Mouse (Mus musculus) intestine, embryonic 16.5 days (tissue): ENCODE results near the gene Sh3d19. TPM values are rescaled to one million over a fixed set of nuclear protein-coding genes. Genes with fewer than 3 reads are reported as not detected.

ENCODE experiments used
- ATAC-seq: fragments of 200-750 bp; cut with Nextera tagmentation; 2 replicates; pipeline ENCODE4 v1.8.0; 2017; ENCODE audit warnings: moderate TSS enrichment, moderate library complexity
- H3K27ac ChIP-seq: fragments of 300-500 bp; sonication (generic); 2 replicates; pipeline ENCODE4 v1.5.1; 2014; ENCODE audit warnings: mild to moderate bottlenecking, low read length
- H3K27me3 ChIP-seq: fragments of 300-500 bp; sonication (generic); replicated peaks from 2 replicates; pipeline ENCODE4 v1.6.1; 2014; ENCODE audit warnings: low read length, control low read depth, mixed read lengths; ENCODE audit not compliant: control insufficient read depth, insufficient read depth
- H3K36me3 ChIP-seq: fragments of 300-500 bp; sonication (generic); 2 replicates; pipeline ENCODE4 v1.6.1; 2014; ENCODE audit warnings: low read length, control low read depth; ENCODE audit not compliant: control insufficient read depth, insufficient read depth
- H3K4me1 ChIP-seq: fragments of 300-500 bp; sonication (generic); 2 replicates; pipeline ENCODE4 v1.6.1; 2014; ENCODE audit warnings: low read length, control low read depth, mixed read lengths; ENCODE audit not compliant: control insufficient read depth, insufficient read depth
- H3K4me2 ChIP-seq: fragments of 300-500 bp; sonication (generic); 2 replicates; pipeline ENCODE4 v1.6.1; 2014; ENCODE audit warnings: low read depth, low read length, control low read depth
- H3K4me3 ChIP-seq: fragments of 300-500 bp; sonication (generic); 2 replicates; pipeline ENCODE4 v1.5.1; 2014; ENCODE audit warnings: mild to moderate bottlenecking, low read length
- H3K9ac ChIP-seq: fragments of 300-500 bp; sonication (generic); 2 replicates; pipeline ENCODE4 v1.6.1; 2014; ENCODE audit warnings: low read depth, low read length
- H3K9me3 ChIP-seq: fragments of 300-500 bp; sonication (generic); 2 replicates; pipeline ENCODE4 v1.6.1; 2016; ENCODE audit warnings: low read length, control low read depth; ENCODE audit not compliant: control insufficient read depth
- WGBS: fragments of 180-500 bp; shearing (Covaris S2); extraction: QIAGEN DNeasy Blood & Tissue Kit; methylation state at CpG from one replicate; pipeline ENCODE4 v1.1.7; 2014; 5-methylcytosine and 5-hydroxymethylcytosine counted together
- polyA plus RNA-seq: library from polyadenylated mRNA; unstranded; fragments of >200 nt; fragmentation: Nextera tagmentation; extraction: Ambion mirVana; gene quantifications from 2 replicates; pipeline ENCODE4 v1.2.1, GENCODE M21; 2015

Sh3d19 gene
- polyA plus RNA-seq, 1 experiment from 2014 or later = 27.5 TPM

GRCm38 (mm10) chr3:86070799-86071198 is 99.9 kb downstream of the Sh3d19 start:
- Histone ChIP-seq H3K9me3 (no peaks in the 10 kb centered on the region), H3K9ac (no peak overlapping the region), H3K4me2 (no peak overlapping the region), H3K4me3 (no peak overlapping the region), H3K4me1 (no peaks in the 10 kb centered on the region), H3K27ac (no peak overlapping the region), H3K27me3 (no peaks in the 10 kb centered on the region), H3K36me3 (no peaks in the 10 kb centered on the region)
- no peak for ATAC-seq
- 89% methylated on average over 7 of the region's 7 CpGs for WGBS

DNA sequence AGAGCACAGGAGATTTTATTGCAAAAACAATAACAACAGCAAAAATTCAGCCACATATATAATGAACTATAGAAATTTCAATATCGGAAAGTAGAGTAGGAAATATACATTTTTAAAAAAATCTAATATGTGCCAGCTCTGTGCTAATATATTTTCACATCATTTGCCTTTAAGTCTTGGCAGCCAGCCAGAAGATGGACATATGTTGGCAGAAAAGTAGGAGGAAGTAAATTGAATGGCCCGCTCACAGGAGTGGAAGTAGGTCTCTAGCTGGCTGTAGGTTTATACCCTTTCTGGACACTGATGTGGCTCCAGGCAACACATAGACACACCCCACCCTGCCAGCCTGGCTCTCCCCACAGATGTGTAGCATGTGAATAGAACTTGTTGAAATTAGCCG is 101.2 kb downstream of the Sh3d19 start:
- Histone ChIP-seq H3K9ac (no peak overlapping the region), H3K9me3 (no peaks in the 10 kb centered on the region), H3K27ac (no peak overlapping the region), H3K4me1 (no peaks in the 10 kb centered on the region), H3K4me3 (no peak overlapping the region), H3K4me2 (no peak overlapping the region), H3K27me3 (no peaks in the 10 kb centered on the region), H3K36me3 (no peaks in the 10 kb centered on the region)
- no peak for ATAC-seq
- 64% methylated on average over 3 of the region's 3 CpGs for WGBS

GRCm38 (mm10) chr3:86072889-86073288 is 102.0 kb downstream of the Sh3d19 start:
- H3K27ac ChIP-seq = no peak overlapping the region
- WGBS = 76% methylated on average over 5 of the region's 5 CpGs
- ATAC-seq = no peak
- no peaks in the 10 kb centered on the region for H3K9me3 ChIP-seq
- no peak overlapping the region for H3K4me2 ChIP-seq
- no peaks in the 10 kb centered on the region for H3K4me1 ChIP-seq
- H3K9ac ChIP-seq = no peak overlapping the region
- no peaks in the 10 kb centered on the region for H3K36me3 ChIP-seq
- H3K4me3 ChIP-seq = no peak overlapping the region
- H3K27me3 ChIP-seq = no peaks in the 10 kb centered on the region

DNA sequence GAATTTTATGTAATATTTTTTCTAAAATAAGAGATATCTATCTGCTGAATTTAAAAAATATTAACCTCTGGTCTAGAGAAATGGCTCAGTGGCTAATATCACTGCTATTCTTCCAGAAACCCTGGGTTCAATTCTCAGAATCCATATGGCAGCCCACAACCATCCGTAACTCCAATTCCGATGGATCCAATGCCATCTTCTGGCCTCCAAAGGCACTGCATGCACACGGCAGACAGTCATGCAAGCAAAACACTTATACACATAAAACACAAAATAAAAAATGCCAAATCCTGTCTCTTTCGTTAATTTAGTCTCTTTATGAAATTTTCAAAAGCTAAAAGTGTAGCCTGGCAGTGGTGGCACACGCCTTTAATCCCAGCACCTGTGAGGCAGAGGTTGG is 104.7 kb downstream of the Sh3d19 start:
- Histone ChIP-seq H3K36me3 (no peaks in the 10 kb centered on the region), H3K9ac (no peak overlapping the region), H3K27me3 (no peaks in the 10 kb centered on the region), H3K4me3 (no peak overlapping the region), H3K4me1 (no peaks in the 10 kb centered on the region), H3K27ac (no peak overlapping the region), H3K4me2 (no peak overlapping the region), H3K9me3 (no peaks in the 10 kb centered on the region)
- ATAC-seq = no peak
- WGBS = 93% methylated on average over 5 of the region's 5 CpGs

GRCm38 (mm10) chr3:86076511-86077283 is 105.8 kb downstream of the Sh3d19 start:
- H3K27me3 ChIP-seq = no peaks in the 10 kb centered on the region
- peak; percentile 60; the same call in 1 of the 2 replicates for ATAC-seq
- no peak overlapping the region for H3K4me3 ChIP-seq
- H3K9ac ChIP-seq = no peak overlapping the region
- H3K4me2 ChIP-seq = no peak overlapping the region
- H3K27ac ChIP-seq = no peak overlapping the region
- H3K36me3 ChIP-seq = no peaks in the 10 kb centered on the region
- WGBS = 81% methylated on average over 14 of the region's 14 CpGs
- no peaks in the 10 kb centered on the region for H3K9me3 ChIP-seq
- H3K4me1 ChIP-seq = no peaks in the 10 kb centered on the region

GRCm38 (mm10) chr3:86083051-86083450 is 112.1 kb downstream of the Sh3d19 start:
- Histone ChIP-seq H3K27ac (no peak overlapping the region), H3K4me2 (no peak overlapping the region), H3K27me3 (no peaks in the 10 kb centered on the region), H3K4me1 (no peaks in the 10 kb centered on the region), H3K36me3 (peaks cover 7% of the 10 kb centered on the region), H3K9ac (no peak overlapping the region), H3K9me3 (no peaks in the 10 kb centered on the region), H3K4me3 (no peak overlapping the region)
- no peak for ATAC-seq
- WGBS = 91% methylated on average over 8 of the region's 8 CpGs

GRCm38 (mm10) chr3:86085001-86085400 is 114.1 kb downstream of the Sh3d19 start:
- Histone ChIP-seq H3K27ac (no peak overlapping the region), H3K4me2 (no peak overlapping the region), H3K27me3 (no peaks in the 10 kb centered on the region), H3K9ac (no peak overlapping the region), H3K4me3 (no peak overlapping the region), H3K4me1 (no peaks in the 10 kb centered on the region), H3K9me3 (no peaks in the 10 kb centered on the region), H3K36me3 (peaks cover 11% of the 10 kb centered on the region)
- 91% methylated on average over 19 of the region's 19 CpGs for WGBS
- ATAC-seq = no peak

DNA sequence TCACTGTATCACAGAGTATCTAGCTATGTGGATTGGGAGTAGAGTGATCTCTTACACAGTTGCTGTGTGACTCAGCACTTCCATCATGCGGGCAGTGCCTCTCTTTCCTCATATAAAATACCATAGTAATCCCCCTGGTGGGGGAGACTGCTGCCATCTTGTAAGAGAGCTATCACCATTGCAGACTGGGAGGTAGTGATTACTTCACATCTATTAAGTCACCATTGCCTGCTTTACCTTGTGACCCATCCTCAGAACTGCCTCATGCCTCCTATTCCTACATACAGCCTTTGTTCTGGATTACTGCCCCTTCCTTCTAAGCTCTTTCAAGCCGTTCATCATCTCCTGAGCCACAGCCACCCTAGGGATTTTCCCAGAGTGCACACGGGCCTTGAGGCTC is 117.0 kb downstream of the Sh3d19 start:
- 80% methylated on average over 3 of the region's 3 CpGs for WGBS
- no peaks in the 10 kb centered on the region for H3K9me3 ChIP-seq
- H3K4me2 ChIP-seq = no peak overlapping the region
- no peaks in the 10 kb centered on the region for H3K27me3 ChIP-seq
- H3K9ac ChIP-seq = no peak overlapping the region
- ATAC-seq = no peak
- peaks cover 11% of the 10 kb centered on the region for H3K36me3 ChIP-seq
- no peaks in the 10 kb centered on the region for H3K4me1 ChIP-seq
- H3K27ac ChIP-seq = no peak overlapping the region
- no peak overlapping the region for H3K4me3 ChIP-seq

GRCm38 (mm10) chr3:86093213-86093845 is 122.4 kb downstream of the Sh3d19 start:
- WGBS = 60% methylated on average over 6 of the region's 6 CpGs
- ATAC-seq = no peak

More at GRCm38 (mm10) chr3:86093213-86093845, 122.4 kb downstream of the Sh3d19 start:
- 0 out of 2 replicates have a peak, but pooled peaks cover 4% of the 10 kb centered on the region for H3K36me3 ChIP-seq
- H3K9me3 ChIP-seq = no peaks in the 10 kb centered on the region
- no peak overlapping the region for H3K9ac ChIP-seq
- H3K27me3 ChIP-seq = no peaks in the 10 kb centered on the region
- no peaks in the 10 kb centered on the region for H3K4me1 ChIP-seq
- H3K4me2 ChIP-seq = no peak overlapping the region
- no peak overlapping the region for H3K27ac ChIP-seq
- H3K4me3 ChIP-seq = no peak overlapping the region
